Mouse (Mus musculus) cerebellum, postnatal 25 days (tissue): ENCODE results near the gene Lsm12.

Source experiments
- DNase-seq, 2 experiments: peaks; one replicate each; pipeline ENCODE4 v3.0.0; 2021; ENCODE audit warnings: mixed read lengths in 2 of 2

The Lsm12 gene

DNA sequence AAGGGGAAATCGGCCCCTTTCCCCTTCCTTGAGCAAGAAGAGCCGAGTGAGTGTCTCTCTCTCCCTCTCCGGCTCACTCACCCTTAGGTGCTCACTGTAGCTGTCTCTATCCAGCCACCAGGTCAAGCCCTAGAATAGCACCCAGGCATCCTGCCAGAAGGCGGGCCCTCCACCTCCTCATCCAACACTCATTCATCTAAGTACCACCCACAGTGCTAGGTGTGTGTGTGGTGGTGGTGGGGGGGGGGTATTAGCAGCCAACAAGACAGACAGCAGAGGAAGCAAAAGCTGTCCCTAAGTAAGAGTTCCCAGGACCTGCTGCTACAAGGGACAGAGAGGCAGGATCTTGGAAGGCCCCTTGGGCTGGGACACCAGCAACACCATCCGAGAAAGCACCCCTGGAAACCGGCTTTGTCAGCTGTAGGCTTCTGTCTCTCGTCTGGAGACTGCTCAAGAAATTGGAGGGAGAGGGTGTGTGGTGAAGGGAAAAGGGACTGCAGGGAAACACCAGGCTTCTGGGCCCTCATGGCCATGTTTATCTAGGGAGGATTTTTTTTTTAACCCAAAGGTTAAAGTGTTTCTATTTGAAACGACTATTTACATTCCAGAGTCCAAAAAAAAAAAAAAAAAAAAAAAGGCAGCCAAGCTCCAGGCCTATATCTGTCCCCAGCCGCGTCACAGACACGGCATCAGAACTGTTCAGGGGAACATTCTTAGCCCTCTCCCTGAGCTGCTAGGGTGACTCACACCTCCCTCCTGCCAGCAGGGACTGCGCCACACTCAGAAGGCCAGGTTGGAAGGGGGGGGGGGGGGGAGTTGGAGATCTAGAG lies 31.2 kb upstream of the Lsm12 start:
- DNase-seq = peak; percentile 46 to 71

DNA sequence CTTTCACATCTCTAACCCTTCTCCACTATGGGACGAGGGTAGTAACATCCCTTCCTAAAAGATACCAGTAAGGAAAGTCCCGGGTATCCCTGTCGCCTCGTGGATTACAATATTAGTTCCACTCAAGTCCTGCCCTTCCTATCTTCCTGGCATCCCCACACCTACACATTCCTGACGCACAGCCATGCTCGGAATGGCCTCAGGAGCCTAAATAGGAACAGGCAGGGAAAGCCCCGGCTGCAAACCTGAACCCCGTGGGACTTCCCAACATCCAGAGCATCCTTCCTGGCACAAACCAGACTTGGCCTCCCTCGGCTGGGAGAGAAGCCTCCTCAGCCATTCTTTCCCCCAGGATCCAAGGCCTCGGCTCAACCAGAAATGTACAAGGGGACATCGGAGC lies 30.4 kb upstream of the Lsm12 start:
- DNase-seq = peak in 1 of 2 experiments; percentile 11

DNA sequence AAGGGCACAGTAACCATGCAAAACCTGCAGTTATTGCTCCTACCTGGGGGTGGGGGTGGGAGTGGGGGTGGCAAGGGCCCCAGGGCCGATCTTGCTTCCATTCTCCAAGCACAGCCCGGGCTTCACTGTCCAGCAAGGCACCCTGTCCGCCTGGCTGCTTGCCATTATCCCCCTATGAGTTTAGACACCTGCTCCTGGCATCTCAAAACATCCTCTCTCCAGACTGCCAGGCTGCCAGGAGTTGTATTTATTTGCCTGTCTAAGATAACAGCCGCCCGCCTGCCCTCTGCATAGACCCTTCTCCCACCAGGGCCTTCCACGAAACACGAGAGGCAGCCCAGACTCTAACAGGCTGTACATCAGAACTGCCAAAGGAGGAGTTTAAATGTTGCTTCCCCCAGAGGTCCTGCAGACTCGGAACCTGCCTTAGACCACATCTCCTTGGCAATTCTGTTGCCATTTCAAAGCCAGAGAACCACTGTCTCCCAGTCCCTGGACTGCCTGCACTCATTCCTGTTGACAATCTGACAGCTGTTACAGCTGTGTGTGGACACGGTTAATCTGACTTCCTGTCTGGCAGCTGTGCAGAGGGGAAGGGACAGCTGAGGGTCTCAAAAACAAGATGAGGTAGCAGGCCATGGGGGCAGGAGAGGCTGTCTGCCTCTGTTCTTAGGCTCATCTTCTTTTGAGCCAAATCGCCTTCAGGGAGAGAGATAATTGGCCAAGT lies 29.5 kb upstream of the Lsm12 start:
- peak; percentile 44 to 73 for DNase-seq

DNA sequence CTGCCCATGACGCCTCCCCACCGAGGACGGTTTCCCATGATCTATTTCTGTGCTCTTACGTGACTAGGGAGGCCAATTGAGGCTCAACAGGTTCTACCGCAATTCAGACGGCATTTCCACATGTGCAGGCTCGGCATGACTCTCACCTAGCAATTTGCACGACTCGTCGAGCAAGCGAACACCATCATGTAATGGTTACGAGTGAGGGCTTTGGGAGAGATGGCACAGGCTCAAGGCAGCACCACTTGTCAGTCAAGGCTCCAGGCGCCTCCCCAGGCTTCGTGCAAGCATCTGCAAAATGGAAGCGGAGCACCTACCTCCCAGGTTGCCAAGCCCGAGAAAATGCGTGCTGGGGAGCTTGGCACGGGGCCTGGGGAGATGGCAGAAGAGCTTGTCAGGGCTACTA lies 26.8 kb upstream of the Lsm12 start:
- DNase-seq = peak in 1 of 2 experiments; percentile 64

DNA sequence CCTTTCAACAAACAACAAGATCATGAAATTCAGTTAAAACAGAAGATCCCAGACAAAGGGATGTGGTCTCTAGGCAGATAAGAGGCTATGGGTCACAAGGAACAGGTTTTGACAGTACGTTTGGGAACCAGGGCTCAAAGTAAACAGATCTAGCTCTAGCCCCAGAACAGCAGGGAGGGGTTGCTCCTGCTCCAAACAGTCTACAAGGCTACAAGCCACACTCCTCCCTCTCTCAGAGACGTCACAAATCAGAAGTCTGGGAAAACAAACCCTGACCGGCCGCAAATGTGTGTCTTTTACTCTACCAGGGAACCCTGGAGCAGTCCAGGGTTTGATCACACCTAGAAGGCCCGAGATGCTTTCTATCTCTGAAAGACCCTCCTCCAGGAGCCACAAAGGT lies 25.9 kb upstream of the Lsm12 start:
- no peak for DNase-seq

DNA sequence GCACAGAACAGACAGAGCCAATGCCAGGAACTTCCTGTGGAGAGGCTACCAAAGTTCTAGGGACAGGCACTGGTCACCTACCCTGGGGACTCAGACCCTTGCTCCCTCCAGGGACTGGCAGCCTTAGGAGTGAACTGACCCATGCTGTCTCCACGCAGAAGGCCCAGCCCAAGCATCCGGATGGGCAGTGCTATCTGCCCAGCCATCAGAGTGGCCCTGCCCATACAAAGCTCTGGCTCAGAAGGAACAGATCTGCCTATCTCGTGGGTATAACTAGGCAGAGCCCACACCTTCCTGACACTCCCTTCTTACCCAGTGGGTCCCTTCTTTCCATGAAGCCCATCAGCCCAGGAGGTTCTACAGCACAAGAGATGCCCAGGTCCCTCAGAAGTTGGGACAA lies 25.1 kb upstream of the Lsm12 start:
- peak in 1 of 2 experiments; percentile 26 for DNase-seq

DNA sequence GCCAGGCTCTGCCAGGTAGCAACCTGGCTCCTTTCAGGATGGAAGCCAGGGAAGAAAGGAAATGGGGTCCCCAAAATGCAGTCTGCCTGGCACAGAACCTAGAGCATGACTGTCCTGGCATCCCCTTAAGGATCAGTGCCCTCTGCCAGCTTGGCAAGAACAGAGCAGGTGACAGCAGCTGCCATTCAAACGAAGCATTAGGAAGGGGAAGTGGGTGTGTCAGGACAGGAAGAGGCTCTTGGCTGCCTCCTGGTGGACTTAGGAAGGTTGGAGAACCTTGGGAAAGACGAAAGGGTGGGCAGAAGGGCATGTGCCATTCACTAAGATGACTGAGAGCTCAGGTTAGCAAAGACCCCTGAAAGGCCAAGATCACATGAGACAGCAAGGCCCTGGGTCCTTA lies 24.6 kb upstream of the Lsm12 start:
- DNase-seq = peak; percentile 79 to 83

DNA sequence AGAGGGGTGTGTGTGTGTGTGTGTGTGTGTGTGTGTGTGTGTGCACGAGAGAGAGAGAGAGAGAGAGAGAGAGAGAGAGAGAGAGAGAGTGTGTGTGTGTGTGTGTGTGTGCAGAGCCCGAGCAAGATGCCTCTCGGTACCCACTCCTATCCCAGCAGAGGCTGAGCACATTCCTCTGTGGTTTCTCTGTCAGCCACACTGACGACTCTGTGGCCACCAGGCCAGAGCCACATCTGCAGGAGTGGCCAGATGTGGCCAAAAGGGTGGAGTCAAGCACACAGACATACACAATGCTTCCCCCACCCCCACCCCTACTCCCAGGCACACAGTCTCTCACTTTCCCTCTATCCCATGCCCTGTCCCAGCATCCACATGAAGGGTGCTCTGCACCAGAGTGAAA lies 23.8 kb upstream of the Lsm12 start:
- DNase-seq = no peak

DNA sequence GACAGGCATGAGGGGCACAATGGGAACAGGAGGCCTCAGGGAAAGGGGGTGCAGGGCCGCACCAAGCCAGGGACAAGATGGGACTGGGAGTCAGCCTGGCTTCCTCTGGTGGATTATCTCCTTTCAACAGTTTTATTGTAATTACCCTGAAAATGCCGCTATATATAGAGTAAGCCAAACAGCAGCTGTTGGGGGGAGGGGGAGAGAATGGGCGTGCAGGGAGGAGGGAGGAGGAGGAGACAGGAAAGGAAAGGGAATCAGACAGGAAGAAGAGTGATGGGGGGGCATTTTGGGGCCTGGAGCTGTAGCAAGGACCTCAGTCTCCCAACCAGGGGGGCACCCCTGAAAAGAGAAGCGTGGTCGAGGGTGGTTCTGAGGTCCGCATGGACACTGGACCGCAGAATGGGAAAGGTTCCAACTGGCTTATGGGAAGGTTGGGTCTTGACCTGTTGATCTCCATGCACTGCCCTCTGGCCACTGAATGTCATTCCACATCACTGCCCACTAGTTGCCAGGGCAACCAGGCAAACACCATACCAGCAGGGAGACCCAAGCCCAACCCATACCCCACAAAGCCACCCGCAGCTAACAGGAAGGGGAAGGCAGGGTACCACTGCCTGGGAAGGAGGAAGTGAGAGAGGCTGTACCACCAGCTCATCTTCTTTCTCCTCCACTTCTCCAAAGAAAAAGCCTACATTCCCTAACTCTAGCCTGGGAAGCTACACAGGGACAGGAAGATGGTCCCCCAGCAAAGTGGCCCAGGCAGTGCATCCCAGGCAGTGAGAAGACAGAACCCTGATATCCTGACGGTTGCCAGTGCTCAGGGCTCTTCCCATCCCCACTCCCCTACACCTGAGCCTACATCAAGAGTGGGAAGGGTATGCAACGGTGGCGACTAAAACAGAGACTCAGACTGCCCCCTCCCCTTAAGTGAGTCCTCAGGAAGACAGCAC lies 23.0 kb upstream of the Lsm12 start:
- peak in 1 of 2 experiments; percentile 25 for DNase-seq

DNA sequence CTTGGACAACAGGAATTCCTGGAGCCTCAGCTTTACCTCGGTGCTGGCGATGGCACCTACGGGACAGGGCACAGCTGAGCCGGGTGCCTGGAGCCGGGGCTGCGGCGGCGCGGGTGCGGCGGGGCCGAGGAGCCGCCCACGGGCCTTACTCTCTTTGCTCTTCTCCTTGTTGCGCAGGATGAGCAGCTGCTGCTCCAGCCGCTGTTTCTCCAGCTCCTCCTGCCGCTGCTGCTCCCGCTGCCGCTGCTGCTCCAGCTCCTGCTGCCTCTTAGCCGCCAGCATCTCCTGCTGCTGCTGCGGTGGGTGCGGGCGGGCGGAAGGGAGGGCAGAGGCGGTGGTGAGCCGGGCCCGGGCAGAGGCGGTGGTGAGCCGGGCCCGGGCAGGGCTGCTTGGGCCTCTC lies 21.4 kb upstream of the Lsm12 start:
- no peak for DNase-seq

DNA sequence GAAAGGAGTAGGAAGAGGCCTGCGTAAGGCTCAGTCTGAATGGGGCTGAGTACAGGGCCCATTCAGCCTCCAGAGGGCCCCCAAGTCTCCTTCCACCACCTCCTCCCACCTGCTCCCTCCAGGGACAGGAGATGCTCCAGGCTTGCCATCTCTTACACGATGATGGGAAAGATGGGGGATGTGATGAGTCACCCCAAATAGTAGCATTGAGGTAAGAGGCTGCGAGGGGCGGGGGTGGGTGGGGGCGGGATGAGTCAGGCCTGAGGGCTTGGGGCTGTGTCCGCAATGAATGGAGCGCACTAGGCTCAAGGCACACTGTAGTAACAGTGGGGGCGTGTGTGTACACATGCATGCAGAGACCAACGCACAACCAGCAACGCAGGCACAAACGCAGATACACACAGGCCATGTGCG lies 16.3 kb upstream of the Lsm12 start:
- DNase-seq = peak in 1 of 2 experiments; percentile 40

DNA sequence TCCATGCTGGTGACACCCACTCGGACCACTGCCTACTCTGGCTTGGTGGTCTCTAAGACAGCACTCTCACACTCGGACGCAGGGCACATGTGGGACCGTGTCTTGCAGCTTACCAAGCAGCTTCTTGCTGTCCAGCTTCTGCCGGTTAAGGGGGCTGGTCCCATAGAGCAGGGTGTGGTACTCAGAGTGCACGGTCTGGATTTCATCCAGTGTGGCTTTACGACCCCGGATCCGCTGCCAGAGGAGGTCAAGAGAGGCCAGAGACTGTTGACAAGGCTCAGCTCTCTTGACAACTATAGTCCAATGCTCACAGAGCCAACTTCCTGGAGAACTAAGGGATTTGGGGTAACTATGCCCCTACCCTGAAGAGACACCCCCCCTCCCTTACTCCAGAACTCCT lies 14.8 kb upstream of the Lsm12 start:
- DNase-seq = peak in 1 of 2 experiments; percentile 7

DNA sequence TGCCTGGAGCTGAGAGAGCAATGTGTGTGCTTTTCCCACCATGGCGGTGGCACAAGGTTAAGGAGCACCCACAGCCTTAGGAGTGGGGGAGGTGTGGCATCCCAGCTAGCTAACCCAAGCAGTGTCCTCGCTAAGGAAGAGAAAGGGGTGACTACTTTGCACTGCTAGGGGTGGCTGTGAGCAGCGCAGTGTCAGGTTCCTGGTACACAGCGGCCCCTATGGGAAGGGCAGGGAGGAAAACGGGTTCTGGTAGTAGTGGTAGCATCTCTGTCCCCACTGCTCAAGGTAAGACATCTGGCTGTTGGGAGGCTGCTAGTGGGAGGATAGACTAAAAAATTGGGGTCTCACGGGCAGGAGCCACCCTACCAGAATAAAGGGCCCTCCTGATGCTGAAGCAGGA lies 13.1 kb upstream of the Lsm12 start:
- DNase-seq = peak in 1 of 2 experiments; percentile 2

DNA sequence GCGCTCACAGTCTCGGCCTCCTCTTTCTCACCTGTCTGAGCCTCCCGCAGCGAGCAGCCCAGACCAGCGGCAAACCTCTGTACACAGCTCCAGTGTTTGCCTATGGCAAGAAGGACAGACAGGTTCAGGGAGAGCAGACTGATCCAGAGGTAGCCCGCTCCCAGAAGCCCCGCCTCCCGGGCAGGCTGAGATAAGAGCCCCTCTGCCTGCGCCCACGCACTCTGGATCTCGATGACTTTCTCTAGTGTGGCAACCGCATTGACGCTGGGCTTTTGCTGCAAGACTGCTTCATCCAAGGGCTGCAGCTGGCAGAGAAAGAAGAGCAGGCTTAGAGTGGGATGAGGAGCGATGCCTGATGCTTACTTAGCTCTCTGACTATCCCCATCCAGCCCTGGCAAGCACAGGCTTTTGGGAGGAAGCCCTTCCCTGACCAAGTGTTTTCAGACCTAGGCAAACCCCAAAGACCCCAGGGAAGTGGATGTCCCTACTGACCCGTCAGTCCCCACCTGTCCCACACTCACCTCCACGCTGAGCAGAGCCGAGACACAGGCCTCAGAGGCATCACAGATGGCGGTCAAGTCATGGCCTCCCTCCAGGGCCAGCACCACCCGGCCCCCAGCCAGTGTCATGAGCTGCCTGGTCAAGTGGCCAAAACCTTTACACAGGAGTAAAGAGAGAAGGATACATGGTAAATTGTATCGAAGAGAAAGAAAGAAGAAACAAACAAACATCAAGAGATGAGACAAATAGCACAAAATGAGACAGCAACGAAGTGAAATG lies 11.1 kb upstream of the Lsm12 start:
- DNase-seq = peak; percentile 57 to 65

DNA sequence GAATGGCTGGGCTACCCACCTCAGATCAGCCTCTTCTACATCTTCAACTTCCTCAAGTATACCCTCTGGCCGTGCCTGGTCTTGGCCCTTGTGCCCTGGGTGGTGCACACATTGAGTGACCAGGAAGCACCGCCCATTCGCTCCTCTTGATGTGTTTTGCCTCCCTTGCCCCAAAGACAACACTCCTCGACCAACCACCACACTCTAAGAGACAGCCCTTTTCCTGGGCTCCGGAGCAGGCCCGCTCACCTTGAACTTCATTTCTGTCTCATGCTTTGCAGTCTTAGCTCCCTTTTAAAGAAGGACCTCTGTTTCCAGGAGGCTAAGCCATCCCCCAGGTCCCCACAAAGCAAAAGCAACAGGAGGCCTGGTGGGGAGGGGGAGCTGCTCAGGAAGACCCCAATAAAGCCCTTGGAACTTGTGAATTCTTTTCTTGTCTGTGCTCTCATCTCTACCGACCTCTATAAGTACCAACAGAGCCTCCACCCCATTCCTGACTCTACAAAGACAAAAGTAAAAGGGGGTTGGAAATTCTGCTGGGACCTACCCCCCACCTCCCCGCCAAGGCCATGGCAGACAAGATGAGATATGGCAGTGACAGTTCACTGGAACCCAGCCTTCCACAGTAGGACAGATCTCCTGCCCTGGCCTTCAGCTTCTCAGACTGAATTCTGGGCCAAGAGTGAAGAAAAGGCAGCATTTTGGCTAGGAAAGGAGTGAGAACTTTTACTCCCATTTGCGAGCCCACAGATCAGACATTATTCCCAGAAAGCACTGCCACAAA lies 8.8 kb upstream of the Lsm12 start:
- DNase-seq = peak in 1 of 2 experiments; percentile 9

DNA sequence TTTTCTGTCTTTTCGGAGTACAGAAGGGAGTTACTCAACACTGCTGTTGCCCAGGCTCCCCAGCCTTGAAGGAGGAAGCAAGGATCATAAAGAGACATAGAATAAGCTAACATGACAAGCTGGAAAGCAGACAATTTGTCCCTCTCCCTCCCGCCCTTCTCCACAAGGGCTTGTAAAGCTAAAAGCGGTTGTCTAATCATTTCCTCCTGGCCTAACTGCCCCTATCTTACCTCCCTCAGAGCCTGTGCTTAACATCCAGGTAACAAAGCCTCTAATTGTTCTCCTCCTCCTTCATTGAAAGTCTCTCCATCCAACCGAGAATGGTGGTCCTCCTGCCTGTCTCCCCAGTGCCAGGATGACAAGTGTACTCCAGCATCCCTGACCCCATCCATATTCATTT lies 5.8 kb upstream of the Lsm12 start:
- DNase-seq = no peak

DNA sequence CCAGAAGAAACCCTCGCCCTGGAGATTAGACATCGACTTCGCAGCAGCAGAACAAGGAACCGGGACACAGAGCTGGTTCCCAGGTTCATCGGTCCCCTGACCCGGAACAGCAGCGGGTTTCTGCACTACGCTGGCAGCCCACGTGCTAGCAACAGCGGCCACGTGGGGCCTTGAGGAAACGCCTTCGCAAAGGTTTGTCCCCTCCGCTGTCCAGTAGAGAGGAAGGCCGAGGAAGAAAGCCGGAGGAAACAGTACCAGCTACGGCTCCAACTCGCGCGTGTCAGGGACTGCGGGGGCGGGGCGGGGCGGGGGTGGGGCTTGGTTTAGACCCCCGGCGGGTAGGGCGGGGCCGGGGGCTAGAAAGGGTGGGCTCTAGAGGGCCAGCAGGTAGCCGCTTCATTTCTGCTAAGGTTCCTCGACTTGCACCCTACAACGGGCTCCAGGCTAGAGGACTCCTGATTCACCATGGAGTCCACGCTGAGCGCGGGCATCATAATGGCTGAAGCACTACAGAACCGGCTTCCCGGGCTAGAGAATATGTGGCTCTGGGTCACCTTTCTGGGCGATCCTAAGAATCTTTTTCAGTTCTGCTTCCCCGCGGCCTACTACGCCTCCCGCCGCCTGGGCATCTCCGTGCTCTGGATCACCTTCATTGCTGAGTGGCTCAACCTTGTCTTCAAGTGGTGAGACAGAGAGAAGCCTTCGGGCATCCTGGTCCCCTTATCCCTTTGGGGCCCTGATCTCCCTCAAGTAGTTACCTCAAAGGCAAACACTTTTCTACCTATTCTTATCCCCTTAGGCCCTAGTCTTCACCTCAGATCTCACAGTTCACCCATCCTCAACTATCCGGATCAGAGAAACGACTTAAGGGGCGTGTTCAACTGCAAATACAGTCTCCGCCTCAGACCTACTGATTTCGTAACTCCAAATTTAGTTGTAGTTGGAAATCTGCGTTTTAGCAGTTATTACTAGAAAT lies 4.7 kb upstream of the Lsm12 start, which contains the start of gene G6pc3:
Gene G6pc3 (plus strand): TSS at position 160 of the 976 bp plus-strand sequence.
- DNase-seq = peak; percentile 90 to 92

DNA sequence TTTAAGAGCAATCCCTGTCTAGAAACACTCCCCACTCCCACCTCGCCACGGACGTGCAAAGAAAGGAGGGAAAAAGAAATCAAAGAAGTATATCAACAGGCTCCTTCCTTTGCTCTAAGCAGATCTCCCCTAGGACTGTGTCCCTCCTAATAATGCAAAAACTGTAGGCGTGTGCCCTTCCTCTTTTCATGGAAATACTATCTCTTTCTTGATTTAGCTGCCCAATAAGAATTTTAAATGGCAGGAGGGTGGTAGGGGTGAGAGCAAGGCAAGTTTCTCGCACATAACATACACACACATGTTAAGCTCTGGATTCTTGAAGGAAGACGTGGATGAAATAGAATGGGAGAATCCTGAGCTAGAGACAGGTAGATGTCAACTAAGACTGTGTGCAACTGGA lies 3.9 kb upstream of the Lsm12 start:
- no peak for DNase-seq

DNA sequence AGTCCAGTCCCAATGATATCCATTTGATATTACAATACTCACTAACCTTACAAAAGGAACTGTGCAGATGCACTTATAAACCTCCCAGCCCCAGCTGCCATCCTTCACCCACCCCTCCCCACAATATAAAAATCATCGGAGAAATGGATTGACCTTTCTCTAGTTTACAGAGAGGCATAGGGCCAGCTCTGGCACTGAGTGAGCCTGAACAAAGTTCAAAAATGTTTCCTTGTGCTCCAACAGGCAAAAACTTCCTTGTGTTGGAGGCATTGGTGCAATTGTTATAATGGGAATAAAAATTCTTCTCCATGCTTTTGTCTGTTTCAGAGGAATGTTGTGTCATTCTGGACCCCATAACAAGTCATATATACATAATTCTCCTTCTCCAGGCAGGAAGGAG lies 1.1 kb upstream of the Lsm12 start:
- no peak for DNase-seq

DNA sequence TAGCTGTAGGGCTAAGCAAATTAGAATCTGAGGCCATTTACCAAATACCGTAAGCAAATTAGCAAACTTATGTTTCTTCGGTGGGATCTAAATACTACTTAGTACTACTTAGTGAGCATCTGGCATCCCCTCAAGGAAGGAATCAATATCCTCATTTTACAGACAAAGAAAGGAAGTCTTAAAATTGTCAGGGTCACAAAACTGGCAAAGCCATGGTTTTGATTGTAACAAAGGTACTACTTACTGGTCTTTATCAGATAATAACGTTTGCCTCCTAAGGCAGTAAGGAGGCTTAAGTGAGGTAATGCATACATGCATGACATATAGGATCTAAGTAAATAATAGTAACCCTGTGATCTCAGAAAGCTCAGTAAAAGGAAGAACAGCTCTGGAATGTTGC lies 581 bp upstream of the Lsm12 start:
- no peak for DNase-seq
